Mouse (Mus musculus) megakaryocyte, embryonic 14.5 days (primary cell): ENCODE measurements around the gene Pde4d.

ENCODE experiments used
- FLI1 ChIP-seq: IDR thresholded peaks from 2 replicates; pipeline ENCODE4 v1.6.1; 2012; ENCODE audit warnings: low read length, inconsistent platforms, mixed read lengths
- GATA1 ChIP-seq: IDR thresholded peaks from 3 replicates; pipeline ENCODE4 v1.6.1; 2012; ENCODE audit warnings: mixed read lengths, low read length, inconsistent platforms, borderline replicate concordance

GRCm38 (mm10) chr13:109047126-109047525 lies 597.4 kb downstream of the Pde4d start:
- TF ChIP-seq GATA1 (no peak), FLI1 (no peak)
